Mouse (Mus musculus) brain, embryonic 14.5 days (tissue): ENCODE data around the gene Srpr.

Experiments
- CTCF ChIP-seq: fragments of 200-500 bp; IDR thresholded peaks from 2 replicates; pipeline ENCODE4 v1.5.1; 2012; ENCODE audit warnings: inconsistent platforms, mild to moderate bottlenecking, moderate library complexity, borderline replicate concordance; ENCODE audit not compliant: insufficient read depth, insufficient read length; ENCODE audit errors: extremely low read depth
- POLR2A ChIP-seq: fragments of 200-500 bp; IDR thresholded peaks from 2 replicates; pipeline ENCODE4 v1.6.1; 2012; ENCODE audit warnings: mild to moderate bottlenecking, inconsistent platforms, borderline replicate concordance; ENCODE audit not compliant: poor library complexity, insufficient read depth, insufficient read length, severe bottlenecking; ENCODE audit errors: extremely low read depth

GRCm38 (mm10) chr9:35238915-35239571, 39.1 kb downstream of the Srpr start:
- TF ChIP-seq POLR2A (no peak), CTCF (no peak)
